ENCODE assay signal across 11 mouse cellular contexts in the genomic region with DNA sequence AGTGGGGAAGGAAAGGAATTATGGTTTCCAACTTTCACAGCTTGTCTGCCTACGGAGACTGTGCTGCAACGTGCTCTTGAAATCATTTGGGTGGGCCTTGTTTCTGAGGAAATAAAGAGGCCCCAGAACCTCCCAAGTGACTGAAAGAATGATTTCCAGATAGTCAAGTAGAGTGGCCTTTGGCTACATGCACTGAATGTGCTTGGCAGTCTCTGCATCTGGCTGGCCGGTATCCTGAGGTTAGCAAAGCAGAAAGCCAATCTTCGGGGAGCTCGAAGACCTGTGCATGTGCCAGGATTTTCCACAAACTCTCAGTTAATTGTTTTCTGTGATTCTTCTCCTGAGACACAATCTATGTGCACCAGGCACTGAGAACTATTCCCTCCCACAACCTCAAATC.
DNase-seq lines count a peak whose midpoint lies in the region; ATAC-seq lines count a peak whose summit lies in the region.
"Had no signal": no experiment of that assay in that cellular context is flagged by ENCODE, and none has a peak within 500 bp of the region (broad histone marks: within the 10 kb centered on the region; RNA-seq: fewer than 3 reads in every experiment).

No protein-coding gene starts in this region.

- no peak overlapping the region for H3K4me3 ChIP-seq in limb, embryonic 12.5 days (replicated peaks)
- H3K4me3 ChIP-seq in limb, embryonic 10.5 days = no peak overlapping the region
- no peak overlapping the region for H3K4me3 ChIP-seq in limb, embryonic 13.5 days
- H3K4me3 ChIP-seq: liver, embryonic 12.5 days; megakaryocyte, embryonic 14.5 days had no signal

- peaks cover 12% of the 10 kb centered on the region for H3K4me1 ChIP-seq in limb, embryonic 12.5 days (replicated peaks)
- H3K4me1 ChIP-seq in limb, embryonic 10.5 days = peaks cover 7% of the 10 kb centered on the region; the same call in 1 of the 2 replicates
- H3K4me1 ChIP-seq in limb, embryonic 13.5 days = 0 out of 2 replicates have a peak, but pooled peaks cover 4% of the 10 kb centered on the region
- H3K4me1 ChIP-seq: liver, embryonic 12.5 days; megakaryocyte, embryonic 14.5 days had no signal

- ATAC-seq in limb, embryonic 12.5 days (ENCODE audit: insufficient number of reproducible peaks, insufficient read depth, low FRiP score, low TSS enrichment, low read depth) = no peak
- peak; percentile 51; the same call in 1 of the 2 replicates for ATAC-seq in limb, embryonic 13.5 days (ENCODE audit: low FRiP score, low read depth)
- ATAC-seq: liver, embryonic 12.5 days had no signal

- H3K27ac ChIP-seq in limb, embryonic 12.5 days = peak overlapping the region; percentile 29
- H3K27ac ChIP-seq in limb, embryonic 10.5 days = no peak overlapping the region
- no peak overlapping the region for H3K27ac ChIP-seq in limb, embryonic 13.5 days
- H3K27ac ChIP-seq: liver, embryonic 12.5 days had no signal

- H3K27me3 ChIP-seq in limb, embryonic 12.5 days = no peaks in the 10 kb centered on the region
- H3K27me3 ChIP-seq in limb, embryonic 10.5 days (ENCODE audit: low read depth, poor library complexity, severe bottlenecking) = no peaks in the 10 kb centered on the region
- H3K27me3 ChIP-seq in limb, embryonic 13.5 days = no peaks in the 10 kb centered on the region
- H3K27me3 ChIP-seq: liver, embryonic 12.5 days; megakaryocyte, embryonic 14.5 days had no signal

- H3K4me2 ChIP-seq in limb, embryonic 12.5 days = no peak overlapping the region
- no peak overlapping the region for H3K4me2 ChIP-seq in limb, embryonic 13.5 days (replicated peaks)
- H3K4me2 ChIP-seq: liver, embryonic 12.5 days had no signal

- H3K36me3 ChIP-seq in limb, embryonic 12.5 days = no peaks in the 10 kb centered on the region
- no peaks in the 10 kb centered on the region for H3K36me3 ChIP-seq in limb, embryonic 10.5 days
- H3K36me3 ChIP-seq in limb, embryonic 13.5 days = no peaks in the 10 kb centered on the region
- H3K36me3 ChIP-seq: liver, embryonic 12.5 days had no signal

- 64% methylated on average over 5 of the region's 5 CpGs for WGBS in limb, embryonic 12.5 days
- 93% methylated on average over 5 of the region's 5 CpGs for WGBS in limb, embryonic 10.5 days
- WGBS in limb, embryonic 13.5 days = 56% methylated on average over 5 of the region's 5 CpGs

- no peaks in the 10 kb centered on the region for H3K9me3 ChIP-seq in limb, embryonic 12.5 days
- H3K9me3 ChIP-seq in limb, embryonic 10.5 days (replicated peaks) = no peaks in the 10 kb centered on the region
- no peaks in the 10 kb centered on the region for H3K9me3 ChIP-seq in limb, embryonic 13.5 days
- H3K9me3 ChIP-seq: liver, embryonic 12.5 days; megakaryocyte, embryonic 14.5 days had no signal

- peak; percentile 44 for DNase-seq in adrenal gland, postnatal 10 days
- no peak for DNase-seq in adrenal gland, postnatal 4 days (ENCODE audit: low spot score in 2 of 2)
- DNase-seq in limb, embryonic 10.5 days (ENCODE audit: low spot score) = no peak
- DNase-seq in gastrocnemius, postnatal 10 days = peak; percentile 47
- no peak for DNase-seq in embryo, embryonic 10 days (ENCODE audit: low spot score)
- DNase-seq in c-Kit-positive CD71-positive TER-119-positive erythroid progenitor cells, embryonic 14.5 days (ENCODE audit: low spot score) = no peak
- DNase-seq: cerebellum, postnatal 25 days had no signal

- H3K9ac ChIP-seq in limb, embryonic 12.5 days (replicated peaks) = no peak overlapping the region
- no peak overlapping the region for H3K9ac ChIP-seq in limb, embryonic 13.5 days
- H3K9ac ChIP-seq: liver, embryonic 12.5 days had no signal

Comparison
In these comparisons a context has a peak if more than half of its experiments do, and no peak if none do; other contexts are left out.
1. DNase-seq: peak in adrenal gland, postnatal 10 days (single experiment) and gastrocnemius, postnatal 10 days (single experiment); none in adrenal gland, postnatal 4 days (0 of 2), limb, embryonic 10.5 days (single experiment), embryo, embryonic 10 days (single experiment) and c-Kit-positive CD71-positive TER-119-positive erythroid progenitor cells, embryonic 14.5 days (single experiment).